Mouse (Mus musculus): ENCODE data around the gene Kcna7.

Kcna7 gene

GRCm38 (mm10) chr7:45426556-45426955, 21.1 kb downstream of the Kcna7 start:
- DNase-seq = no peak

- DNase-seq = no peak
Measured at GRCm38 (mm10) chr7:45433835-45434202, 28.4 kb downstream of the Kcna7 start.

GRCm38 (mm10) chr7:45434203-45435015, 29.0 kb downstream of the Kcna7 start, which contains the start of gene Gys1:
TSS of gene Gys1 (plus strand) at chr7:45434844.
- DNase-seq = peak; percentile 100

GRCm38 (mm10) chr7:45435038-45435437, 29.6 kb downstream of the Kcna7 start:
- DNase-seq = no peak

GRCm38 (mm10) chr7:45436444-45436843, 31.0 kb downstream of the Kcna7 start:
- DNase-seq = no peak

- DNase-seq = no peak
Measured at GRCm38 (mm10) chr7:45437046-45437445, 31.6 kb downstream of the Kcna7 start.

- DNase-seq = no peak
Measured at GRCm38 (mm10) chr7:45437521-45438276, 32.2 kb downstream of the Kcna7 start, which contains the start of gene Ruvbl2. TSS of gene Ruvbl2 (minus strand) at chr7:45438096.

- DNase-seq = no peak
Measured at GRCm38 (mm10) chr7:45443526-45444420, 38.3 kb downstream of the Kcna7 start.

- no peak for DNase-seq
Measured at GRCm38 (mm10) chr7:45446589-45446988, 41.1 kb downstream of the Kcna7 start.

- no peak for DNase-seq
Measured at GRCm38 (mm10) chr7:45447325-45447990, 42.0 kb downstream of the Kcna7 start.

GRCm38 (mm10) chr7:45449974-45450373, 44.5 kb downstream of the Kcna7 start:
- no peak for DNase-seq

GRCm38 (mm10) chr7:45451344-45451982, 46.0 kb downstream of the Kcna7 start:
- DNase-seq = peak; percentile 84

GRCm38 (mm10) chr7:45454971-45455370, 49.5 kb downstream of the Kcna7 start:
- DNase-seq = no peak

- no peak for DNase-seq
Measured at GRCm38 (mm10) chr7:45455932-45456696, 50.7 kb downstream of the Kcna7 start.

GRCm38 (mm10) chr7:45456721-45457203, 51.3 kb downstream of the Kcna7 start:
- no peak for DNase-seq

- DNase-seq = no peak
Measured at GRCm38 (mm10) chr7:45457204-45458060, 52.0 kb downstream of the Kcna7 start.

GRCm38 (mm10) chr7:45458748-45459563, 53.5 kb downstream of the Kcna7 start:
- DNase-seq = peak; percentile 65

All from right cerebral cortex, postnatal 25 days (tissue).